In the genomic region with DNA sequence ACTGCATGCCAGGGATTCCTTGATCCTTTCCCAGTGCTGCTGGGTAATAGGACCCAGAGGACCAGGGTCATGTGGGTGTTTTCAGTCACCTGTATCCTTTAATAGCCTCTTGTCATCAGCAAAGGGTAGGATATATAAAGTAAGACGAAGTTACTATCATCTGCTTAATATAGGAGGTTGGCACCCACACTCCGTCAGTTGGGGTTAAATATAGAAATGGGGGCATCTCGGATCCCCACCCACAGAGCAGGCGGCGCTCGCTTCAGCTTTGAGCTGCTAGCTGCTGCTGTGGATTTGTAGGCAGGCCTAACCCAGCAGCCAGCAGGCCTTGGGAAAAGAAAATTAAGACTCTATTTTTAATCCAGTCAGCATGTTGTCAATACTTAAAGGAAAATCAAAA, we compare ENCODE assay signal across 14 mouse cellular contexts. TPM values are rescaled to one million over a fixed set of nuclear protein-coding genes. Genes with fewer than 3 reads are reported as not detected.
DNase-seq lines count a peak whose midpoint lies in the region; ATAC-seq and TF ChIP-seq lines count a peak whose summit lies in the region.
"Had no signal": no experiment of that assay in that cellular context is flagged by ENCODE, and none has a peak within 500 bp of the region (broad histone marks: within the 10 kb centered on the region; RNA-seq: fewer than 3 reads in every experiment).

No protein-coding gene starts in this region.

- H3K4me1 ChIP-seq in heart, embryonic 15.5 days (replicated peaks): peaks cover 58% of the 10 kb centered on the region
- H3K4me1 ChIP-seq in neural tube, embryonic 14.5 days (ENCODE audit: control insufficient read depth, insufficient read depth, low read length): 0 out of 2 replicates have a peak, but pooled peaks cover 9% of the 10 kb centered on the region
- peaks cover 22% of the 10 kb centered on the region for H3K4me1 ChIP-seq in limb, embryonic 10.5 days
- H3K4me1 ChIP-seq: neural tube, embryonic 12.5 days had no signal

- H3K9me3 ChIP-seq in heart, embryonic 15.5 days (replicated peaks): no peaks in the 10 kb centered on the region
- no peaks in the 10 kb centered on the region for H3K9me3 ChIP-seq in neural tube, embryonic 14.5 days (ENCODE audit: control insufficient read depth, low read length)
- no peaks in the 10 kb centered on the region for H3K9me3 ChIP-seq in limb, embryonic 10.5 days (replicated peaks)
- H3K9me3 ChIP-seq: neural tube, embryonic 12.5 days had no signal

- peaks cover 6% of the 10 kb centered on the region; the same call in 1 of the 2 replicates for H3K36me3 ChIP-seq in heart, embryonic 15.5 days
- no peaks in the 10 kb centered on the region for H3K36me3 ChIP-seq in neural tube, embryonic 14.5 days (ENCODE audit: control insufficient read depth, insufficient read depth, low read length)
- H3K36me3 ChIP-seq in limb, embryonic 10.5 days: no peaks in the 10 kb centered on the region
- H3K36me3 ChIP-seq: neural tube, embryonic 12.5 days had no signal

- ATAC-seq in heart, embryonic 15.5 days (replicated peaks; ENCODE audit: insufficient number of reproducible peaks, insufficient read depth, low FRiP score, low read depth): peak; percentile 78
- no peak for ATAC-seq in neural tube, embryonic 14.5 days (ENCODE audit: low read depth)
- ATAC-seq: forebrain, embryonic 16.5 days had no signal

- H3K4me2 ChIP-seq in heart, embryonic 15.5 days: no peak overlapping the region
- H3K4me2 ChIP-seq in neural tube, embryonic 14.5 days (ENCODE audit: low read depth, low read length): no peak overlapping the region
- H3K4me2 ChIP-seq: neural tube, embryonic 12.5 days had no signal

- intact Hi-C loops in gastrocnemius, adult 2 months (cut with DNase I): no loop called here

- H3K4me3 ChIP-seq in gastrocnemius, adult 2 months: no peak overlapping the region
- H3K4me3 ChIP-seq in heart, embryonic 15.5 days: no peak overlapping the region
- no peak overlapping the region for H3K4me3 ChIP-seq in neural tube, embryonic 14.5 days (ENCODE audit: low read depth, low read length)
- no peak overlapping the region for H3K4me3 ChIP-seq in limb, embryonic 10.5 days
- H3K4me3 ChIP-seq: neural tube, embryonic 12.5 days had no signal

- H3K27ac ChIP-seq in gastrocnemius, adult 2 months: peak overlapping the region; percentile 88
- peak overlapping the region; percentile 91 for H3K27ac ChIP-seq in heart, embryonic 15.5 days
- H3K27ac ChIP-seq in neural tube, embryonic 14.5 days (ENCODE audit: low read depth, low read length): peak overlapping the region; percentile 39; the same call in 1 of the 2 replicates
- no peak overlapping the region for H3K27ac ChIP-seq in limb, embryonic 10.5 days
- H3K27ac ChIP-seq: neural tube, embryonic 12.5 days had no signal

- DNase-seq in gastrocnemius, adult 2 months: peak; percentile 74
- no peak for DNase-seq in gastrocnemius, postnatal 4 days (ENCODE audit: low spot score in 2 of 2)
- DNase-seq in brain, embryonic 14.5 days (ENCODE audit: low read depth): peak; percentile 14
- no peak for DNase-seq in limb, embryonic 10.5 days (ENCODE audit: low spot score)
- no peak for DNase-seq in urinary bladder, postnatal 25 days (ENCODE audit: low spot score)
- DNase-seq in urinary bladder, postnatal 14 days (ENCODE audit: low spot score): no peak
- DNase-seq: kidney, adult 8-10 months had no signal

- no peak for TF ChIP-seq CTCF in gastrocnemius, adult 2 months (IDR thresholded peaks at IDR 0.05)
- TF ChIP-seq CTCF in brain, embryonic 14.5 days (IDR thresholded peaks at IDR 0.05; ENCODE audit: borderline replicate concordance, extremely low read depth, insufficient read depth, insufficient read length): no peak

- no peaks in the 10 kb centered on the region for H3K27me3 ChIP-seq in heart, embryonic 15.5 days
- H3K27me3 ChIP-seq in neural tube, embryonic 14.5 days (ENCODE audit: control insufficient read depth, insufficient read depth, low read length): no peaks in the 10 kb centered on the region
- no peaks in the 10 kb centered on the region for H3K27me3 ChIP-seq in limb, embryonic 10.5 days (ENCODE audit: low read depth, poor library complexity, severe bottlenecking)
- H3K27me3 ChIP-seq: neural tube, embryonic 12.5 days had no signal

- no peak for TF ChIP-seq POLR2A in brain, embryonic 14.5 days (IDR thresholded peaks at IDR 0.05; ENCODE audit: borderline replicate concordance, extremely low read depth, insufficient read depth, insufficient read length, poor library complexity, severe bottlenecking)

- WGBS in heart, embryonic 15.5 days: 45% methylated on average over 6 of the region's 6 CpGs
- WGBS in neural tube, embryonic 14.5 days: 71% methylated on average over 6 of the region's 6 CpGs
- 83% methylated on average over 6 of the region's 6 CpGs for WGBS in limb, embryonic 10.5 days

- H3K9ac ChIP-seq in heart, embryonic 15.5 days: no peak overlapping the region
- H3K9ac ChIP-seq in neural tube, embryonic 14.5 days (replicated peaks; ENCODE audit: low read depth, low read length): no peak overlapping the region
- H3K9ac ChIP-seq: neural tube, embryonic 12.5 days had no signal

RNA-seq across cellular contexts. Expression of gene Gpr153, which starts 28.0 kb away (rescaled TPM):
- 1 to 10 TPM; 3.4 to 7.3 TPM for total RNA-seq in gastrocnemius, adult 2 months (2021)
- total RNA-seq in gastrocnemius, postnatal 4 days (2021): 10 to 100 TPM; 47.5 to 49.4 TPM
- 31.2 and 44.3 TPM in 2 replicates for polyA plus RNA-seq in brain, embryonic 14.5 days (2012; rRNA removed)
- 11.2 and 13.2 TPM in 2 replicates for polyA plus RNA-seq in heart, embryonic 15.5 days (2015; fragmentation: Nextera tagmentation; extraction: Ambion mirVana)
- polyA plus RNA-seq in neural tube, embryonic 14.5 days (2014; fragmentation: Nextera tagmentation; extraction: Ambion mirVana): 18.5 and 19.3 TPM in 2 replicates
- 1.4 and 3.0 TPM in 2 replicates for polyA plus RNA-seq in limb, embryonic 10.5 days (2016; fragmentation: Nextera tagmentation; extraction: Ambion mirVana)
- total RNA-seq: megakaryocyte-erythroid progenitor cell, adult 5-6 weeks had no signal

RNA-seq across cellular contexts. Expression of gene Hes3, which starts 45.5 kb away (rescaled TPM):
- total RNA-seq in gastrocnemius, adult 2 months (2021): not detected
- not detected for total RNA-seq in gastrocnemius, postnatal 4 days (2021)
- polyA plus RNA-seq in brain, embryonic 14.5 days (2012; rRNA removed): 0.37 and 0.88 TPM in 2 replicates
- polyA plus RNA-seq in heart, embryonic 15.5 days (2015; fragmentation: Nextera tagmentation; extraction: Ambion mirVana): not detected in 2 replicates
- polyA plus RNA-seq in neural tube, embryonic 14.5 days (2014; fragmentation: Nextera tagmentation; extraction: Ambion mirVana): 0.36 and 0.68 TPM in 2 replicates
- not detected in 2 replicates for polyA plus RNA-seq in limb, embryonic 10.5 days (2016; fragmentation: Nextera tagmentation; extraction: Ambion mirVana)
- total RNA-seq: liver, adult 2 months; megakaryocyte-erythroid progenitor cell, adult 5-6 weeks had no signal
- polyA plus RNA-seq: forebrain, embryonic 16.5 days; liver, adult 2 months; stomach, embryonic 16.5 days had no signal

RNA-seq across cellular contexts. Expression of gene Icmt, which starts 51.0 kb away (rescaled TPM):
- total RNA-seq in gastrocnemius, adult 2 months (2021): 10 to 100 TPM; 18.1 to 19.3 TPM
- 10 to 100 TPM; 21.3 to 26.0 TPM for total RNA-seq in gastrocnemius, postnatal 4 days (2021)
- 20.9 and 23.0 TPM in 2 replicates for polyA plus RNA-seq in brain, embryonic 14.5 days (2012; rRNA removed)
- polyA plus RNA-seq in heart, embryonic 15.5 days (2015; fragmentation: Nextera tagmentation; extraction: Ambion mirVana): 15.3 and 20.3 TPM in 2 replicates
- polyA plus RNA-seq in neural tube, embryonic 14.5 days (2014; fragmentation: Nextera tagmentation; extraction: Ambion mirVana): 16.6 and 24.9 TPM in 2 replicates
- polyA plus RNA-seq in limb, embryonic 10.5 days (2016; fragmentation: Nextera tagmentation; extraction: Ambion mirVana): 31.4 and 33.9 TPM in 2 replicates

Comparison
In these comparisons a context has a peak if more than half of its experiments do, and no peak if none do; other contexts are left out.
1. DNase-seq: peak in gastrocnemius, adult 2 months (single experiment) and brain, embryonic 14.5 days (single experiment); none in gastrocnemius, postnatal 4 days (0 of 2), limb, embryonic 10.5 days (single experiment), urinary bladder, postnatal 25 days (single experiment) and urinary bladder, postnatal 14 days (single experiment).